Comparison of ENCODE assay signal across 7 mouse cellular contexts in genomic region chr10:67669066-67669465, GRCm38 (mm10).
"Had no signal": no experiment of that assay in that cellular context is flagged by ENCODE, and none has a peak within 500 bp of the region (broad histone marks: within the 10 kb centered on the region; RNA-seq: fewer than 3 reads in every experiment).

No protein-coding gene starts in this region.

- DNase-seq: lung, adult 2 months; lung, postnatal 14 days; lung, postnatal 36 days; right cerebral cortex, postnatal 14 days; thymus, adult 18-20 months; thymus, postnatal 14 days; thymus, postnatal 36 days had no signal
